Mouse (Mus musculus): Measurements from ENCODE around the gene Acacb. TPM values are rescaled to one million over a fixed set of nuclear protein-coding genes. Genes with fewer than 3 reads are reported as not detected.

Gene Acacb
- polyA plus RNA-seq, 1 experiment, result 18.5 TPM

DNA sequence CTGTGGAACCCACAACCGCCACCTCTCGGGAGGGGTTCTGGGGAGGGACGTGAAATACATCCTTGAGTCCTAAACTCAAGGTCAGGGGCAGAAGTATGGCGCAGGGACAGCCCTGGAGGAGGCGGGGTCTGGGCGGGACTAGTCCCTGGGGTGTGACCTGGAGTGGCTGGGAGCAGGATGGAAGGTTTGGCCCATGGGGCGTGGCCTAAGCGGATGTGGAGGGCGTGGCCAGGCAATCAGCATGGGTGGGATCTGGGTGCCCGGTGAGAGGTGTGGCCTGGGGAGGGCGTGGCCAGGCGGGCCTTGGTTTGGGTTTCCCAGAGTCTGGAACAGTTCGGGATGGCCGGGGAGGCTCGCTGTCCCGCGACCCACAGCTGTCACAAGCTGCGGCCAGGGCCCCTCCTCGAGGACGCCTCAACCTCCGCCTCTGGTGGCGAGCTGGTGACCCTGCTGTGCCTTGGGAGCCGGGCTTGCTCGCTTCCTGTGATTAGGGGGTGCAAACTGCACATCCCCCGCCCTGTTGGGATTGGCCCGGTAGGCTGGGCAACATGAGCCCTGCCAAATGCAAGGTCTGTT is 29.3 kb downstream of the Acacb start:
- DNase-seq (ENCODE audit: low read depth), result no peak

GRCm38 (mm10) chr5:114176548-114177400 is 30.4 kb downstream of the Acacb start:
- DNase-seq (ENCODE audit: low read depth), result no peak

DNA sequence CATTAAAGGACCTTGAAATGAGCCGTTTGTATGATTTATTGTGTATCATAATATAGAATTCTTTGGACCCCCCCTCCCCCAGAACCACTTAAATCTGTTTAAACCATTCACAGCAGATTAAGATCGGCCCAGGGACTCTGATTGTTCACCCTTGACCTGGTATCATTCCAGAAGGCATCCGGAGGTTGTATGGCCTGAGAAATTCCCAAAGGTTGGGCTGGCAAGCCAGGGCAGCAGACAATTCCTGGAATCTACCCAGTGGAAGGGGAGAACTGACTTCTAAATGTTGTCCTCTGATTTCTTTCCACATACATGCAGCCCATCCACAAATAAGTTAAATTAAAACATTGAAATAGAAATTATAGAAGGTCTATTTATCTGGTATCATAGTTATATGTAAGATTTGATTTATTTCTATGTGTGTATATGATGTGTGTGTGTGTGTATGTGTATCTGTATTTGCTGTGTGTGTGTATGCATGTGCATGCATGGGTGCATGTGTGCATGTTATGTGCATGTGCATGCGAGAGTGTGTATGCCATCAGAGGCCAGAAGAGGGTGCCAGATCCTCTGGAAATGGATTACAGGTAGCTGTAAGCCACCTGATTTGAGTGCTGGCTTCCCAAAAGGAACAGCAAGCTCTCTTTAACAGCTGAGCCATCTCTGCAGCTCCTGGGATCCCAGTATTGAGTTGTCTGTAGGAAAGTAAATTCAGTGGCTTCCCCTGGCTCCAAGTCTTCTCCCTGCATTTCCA is 31.8 kb downstream of the Acacb start:
- no peak for DNase-seq (ENCODE audit: low read depth)

GRCm38 (mm10) chr5:114179541-114179940 is 33.2 kb downstream of the Acacb start:
- DNase-seq (ENCODE audit: low read depth), result no peak

GRCm38 (mm10) chr5:114183493-114183892 is 37.2 kb downstream of the Acacb start:
- no peak for DNase-seq (ENCODE audit: low read depth)

DNA sequence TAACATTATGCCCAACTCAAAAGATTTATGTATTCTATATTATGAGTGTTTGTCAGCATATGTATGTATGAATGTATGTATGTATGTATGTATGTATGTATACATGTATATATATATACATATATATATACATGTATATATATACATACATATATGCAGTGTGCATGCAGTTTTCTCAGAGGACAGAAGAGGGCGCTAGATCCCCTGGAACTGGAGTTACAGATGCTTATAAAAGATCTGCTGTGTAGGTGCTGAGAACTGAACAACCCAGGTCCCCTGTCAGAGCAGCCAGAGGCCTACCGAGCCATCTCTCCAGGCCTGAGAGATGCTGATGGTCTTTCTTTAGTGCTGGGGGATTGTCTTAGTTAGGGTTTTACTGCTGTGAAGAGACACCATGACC is 40.8 kb downstream of the Acacb start:
- no peak for DNase-seq (ENCODE audit: low read depth)

GRCm38 (mm10) chr5:114188900-114189464 is 42.6 kb downstream of the Acacb start:
- DNase-seq (ENCODE audit: low read depth), result no peak

DNA sequence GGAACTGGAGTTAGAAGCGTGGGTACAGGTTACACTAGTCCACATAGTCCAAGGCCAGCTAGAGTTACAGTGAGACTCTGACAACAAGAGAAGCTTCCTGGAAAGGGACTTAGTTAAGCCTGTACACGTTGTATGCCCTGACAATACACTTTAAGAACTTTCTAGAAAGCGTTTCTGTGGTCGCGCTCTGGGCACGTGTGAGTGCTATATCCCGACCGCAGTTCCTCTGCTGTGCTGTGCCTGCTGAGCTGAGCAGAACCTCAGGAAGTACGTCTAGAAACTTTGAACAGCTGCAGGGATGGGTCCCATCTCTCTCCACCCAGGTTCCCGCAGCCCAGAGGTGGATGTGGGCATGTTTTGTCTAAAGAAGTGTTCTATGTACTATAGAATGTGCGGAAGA is 47.8 kb downstream of the Acacb start:
- no peak for DNase-seq (ENCODE audit: low read depth)

- no peak for DNase-seq (ENCODE audit: low read depth)
Observed at GRCm38 (mm10) chr5:114199116-114199777, 52.9 kb downstream of the Acacb start.

- no peak for DNase-seq (ENCODE audit: low read depth)
Observed at GRCm38 (mm10) chr5:114206158-114206557, 59.8 kb downstream of the Acacb start.

- no peak for DNase-seq (ENCODE audit: low read depth)
Observed at GRCm38 (mm10) chr5:114213183-114213582, 66.8 kb downstream of the Acacb start.

DNA sequence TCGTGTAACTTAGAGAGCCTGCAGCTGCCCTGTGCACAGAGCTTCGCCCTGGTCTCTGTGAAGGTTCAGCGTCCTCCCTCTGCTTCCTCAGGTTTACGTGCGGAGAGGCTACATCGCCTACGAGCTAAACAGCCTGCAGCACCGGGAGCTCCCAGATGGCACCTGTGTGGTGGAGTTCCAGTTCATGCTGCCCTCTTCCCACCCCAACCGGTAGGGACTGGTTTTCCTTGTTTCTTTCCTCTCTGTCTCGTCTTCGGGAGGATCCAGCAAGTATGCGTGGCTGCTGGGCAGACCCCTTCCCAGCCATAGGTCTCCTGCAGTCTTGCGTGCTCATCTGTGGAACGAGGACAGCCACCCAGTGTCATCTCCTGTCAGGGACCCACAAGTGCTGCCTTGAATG is 72.4 kb downstream of the Acacb start:
- DNase-seq (ENCODE audit: low read depth), result no peak

DNA sequence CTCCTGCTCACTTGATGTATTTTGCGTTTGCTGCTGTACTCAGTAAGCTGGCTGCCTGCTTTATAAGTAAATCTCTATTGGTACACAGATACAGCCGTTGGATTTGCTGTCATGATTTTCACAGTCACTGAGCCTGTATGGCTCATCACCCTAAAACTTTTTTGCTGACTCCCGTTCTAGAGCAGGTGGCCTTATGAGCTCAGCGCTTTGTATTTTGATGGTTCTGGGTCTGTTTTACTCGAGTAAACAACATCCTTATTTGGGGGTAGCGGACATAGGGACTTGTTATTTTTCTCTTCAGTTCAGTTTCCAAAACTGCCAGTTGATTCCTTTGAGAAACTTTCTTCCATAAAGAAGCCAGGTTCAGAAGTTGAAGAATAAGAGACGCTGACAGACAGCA is 79.7 kb downstream of the Acacb start:
- DNase-seq (ENCODE audit: low read depth), result no peak

DNA sequence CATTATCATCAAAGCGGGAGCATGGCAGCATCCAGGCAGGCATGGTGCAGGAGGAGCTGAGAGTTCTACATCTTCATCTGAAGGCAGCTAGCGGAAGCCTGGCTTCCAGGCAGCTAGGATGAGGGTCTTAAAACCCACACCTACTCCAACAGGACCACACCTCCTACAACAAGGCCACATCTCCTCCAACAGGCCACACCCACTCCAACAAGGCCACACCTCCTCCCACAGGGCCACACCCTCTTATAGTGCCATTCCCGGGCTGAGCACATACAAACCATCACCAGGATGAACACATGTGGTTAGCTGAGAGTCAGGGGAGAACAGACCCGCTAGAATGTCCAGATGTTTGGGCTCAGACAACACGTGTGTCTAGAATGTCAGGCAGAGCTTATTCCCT is 82.6 kb downstream of the Acacb start:
- DNase-seq (ENCODE audit: low read depth), result no peak

- DNase-seq (ENCODE audit: low read depth), result no peak
Observed at GRCm38 (mm10) chr5:114238924-114239323, 92.6 kb downstream of the Acacb start.

- DNase-seq (ENCODE audit: low read depth), result no peak
Observed at GRCm38 (mm10) chr5:114239737-114240136, 93.4 kb downstream of the Acacb start.

DNA sequence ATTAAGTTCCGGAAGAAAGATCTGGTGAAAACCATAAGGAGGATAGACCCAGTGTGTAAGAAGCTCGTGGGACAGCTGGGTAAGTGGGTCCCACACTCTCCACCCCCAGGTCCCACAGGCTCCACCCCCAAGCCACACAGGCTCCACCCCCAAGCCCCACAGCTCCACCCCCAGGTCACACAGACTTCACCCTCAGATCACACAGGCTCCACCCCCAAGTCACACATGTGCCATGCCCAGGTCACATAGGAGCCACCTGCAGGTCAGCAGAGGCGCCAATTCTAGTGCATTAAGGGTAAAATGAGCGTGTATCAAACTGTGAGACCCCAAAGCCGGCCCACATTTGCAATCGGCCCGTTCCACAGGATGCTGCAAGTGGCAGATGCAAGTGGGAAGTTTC is 100.1 kb downstream of the Acacb start:
- DNase-seq (ENCODE audit: low read depth), result no peak

GRCm38 (mm10) chr5:114248174-114248589 is 101.8 kb downstream of the Acacb start:
- no peak for DNase-seq (ENCODE audit: low read depth)

DNA sequence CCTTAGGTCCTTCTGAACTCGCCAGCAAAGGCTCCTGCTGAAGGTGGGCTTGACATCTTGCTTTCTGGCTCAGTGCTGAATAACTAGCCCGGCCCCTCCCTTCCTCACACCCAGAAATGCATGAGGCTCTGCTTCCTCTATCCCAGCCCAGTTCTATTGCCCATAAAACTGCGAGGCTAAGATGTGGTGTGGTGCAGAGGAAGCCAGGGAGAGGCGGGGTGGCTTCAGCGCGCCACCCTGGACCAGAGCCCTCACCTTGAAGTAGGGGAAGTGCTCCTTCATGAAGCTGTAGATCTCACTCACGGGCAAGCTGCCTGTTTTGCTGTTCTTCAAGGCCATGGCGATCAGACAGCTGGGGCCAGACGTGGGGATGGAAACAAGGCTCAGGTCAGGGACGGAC is 113.2 kb downstream of the Acacb start:
- no peak for DNase-seq (ENCODE audit: low read depth)

DNA sequence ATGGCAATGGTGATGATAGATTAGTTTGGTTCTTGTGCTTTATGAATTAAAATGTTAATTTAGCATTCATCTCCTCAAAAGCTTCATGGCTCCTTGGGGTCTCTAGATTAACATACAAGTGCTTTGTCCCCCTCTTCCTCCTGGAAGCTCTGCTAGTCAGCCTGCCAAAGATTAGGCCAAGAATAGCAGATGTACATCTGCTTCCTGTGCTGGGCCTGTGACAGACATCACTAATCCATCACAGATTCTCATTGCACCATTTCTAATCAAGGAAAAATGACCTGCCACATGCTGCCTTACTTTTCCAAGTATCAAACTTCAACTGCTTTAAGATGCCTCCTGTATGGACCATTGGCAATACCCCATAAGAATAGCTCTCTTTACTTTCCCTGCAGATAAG is 115.2 kb downstream of the Acacb start:
- DNase-seq (ENCODE audit: low read depth), result no peak

DNA sequence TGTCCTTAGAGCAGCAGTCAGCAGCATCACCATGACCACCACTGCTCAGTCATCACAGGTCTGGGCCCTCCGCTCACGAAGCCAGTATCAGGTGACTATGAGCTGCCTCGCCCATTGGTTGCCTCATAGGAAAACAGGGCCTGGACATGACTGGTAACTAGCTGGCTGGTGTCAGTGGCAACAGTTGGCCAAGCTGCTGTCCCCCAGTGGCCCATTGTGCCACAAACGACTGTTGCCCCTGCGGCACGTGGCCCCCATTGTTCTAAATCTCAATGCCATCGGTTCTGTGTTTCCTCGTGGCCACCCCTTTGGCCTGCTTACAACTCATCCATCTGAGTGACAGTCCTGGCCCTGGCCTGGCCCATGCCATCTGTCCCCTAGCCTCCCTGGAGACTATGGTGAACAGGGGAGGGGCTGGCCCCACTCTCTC is 117.7 kb downstream of the Acacb start:
- no peak for DNase-seq (ENCODE audit: low read depth)

DNA sequence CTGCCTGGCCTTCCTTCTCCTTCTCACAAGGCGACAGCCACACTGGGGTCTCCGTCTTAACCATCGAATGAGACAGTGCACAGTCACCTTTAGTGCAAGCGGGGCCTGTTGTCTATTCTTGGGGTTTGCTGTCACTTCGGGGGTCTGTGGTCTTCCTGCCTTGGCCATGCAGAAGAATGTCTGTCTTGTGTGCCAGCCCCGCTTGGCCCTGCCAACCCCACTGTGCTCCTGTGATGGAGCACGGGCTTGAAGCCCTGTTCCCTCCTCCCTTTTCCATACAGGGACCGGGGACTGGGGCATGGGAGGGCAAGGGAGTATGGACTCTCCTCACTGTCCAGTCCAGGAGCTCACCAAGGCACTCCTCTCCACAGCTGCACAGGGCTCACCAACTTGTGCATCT is 118.5 kb downstream of the Acacb start:
- no peak for DNase-seq (ENCODE audit: low read depth)
